Mouse (Mus musculus): ENCODE data around the gene Tbc1d10a.

Gene Tbc1d10a

GRCm38 (mm10) chr11:4237389-4237912 lies 50.9 kb downstream of the Tbc1d10a start:
- in situ Hi-C loops (cut with MboI, MseI): no loop called here

- in situ Hi-C loops (cut with MboI, MseI): no loop called here
Observed at GRCm38 (mm10) chr11:4238167-4238566, 51.6 kb downstream of the Tbc1d10a start.

GRCm38 (mm10) chr11:4239691-4240090 lies 53.1 kb downstream of the Tbc1d10a start:
- in situ Hi-C loops (cut with MboI, MseI): no loop called here

GRCm38 (mm10) chr11:4240151-4240550 lies 53.6 kb downstream of the Tbc1d10a start:
- in situ Hi-C loops (cut with MboI, MseI): no loop called here

GRCm38 (mm10) chr11:4241180-4241579 lies 54.6 kb downstream of the Tbc1d10a start:
- in situ Hi-C loops (cut with MboI, MseI): no loop called here

- in situ Hi-C loops (cut with MboI, MseI): no loop called here
Observed at GRCm38 (mm10) chr11:4246126-4246525, 59.5 kb downstream of the Tbc1d10a start.

GRCm38 (mm10) chr11:4246623-4247022 lies 60.0 kb downstream of the Tbc1d10a start:
- in situ Hi-C loops (cut with MboI, MseI): no loop called here

GRCm38 (mm10) chr11:4247201-4247959 lies 60.8 kb downstream of the Tbc1d10a start:
- in situ Hi-C loops (cut with MboI, MseI): no loop called here

GRCm38 (mm10) chr11:4249151-4249550 lies 62.6 kb downstream of the Tbc1d10a start:
- in situ Hi-C loops (cut with MboI, MseI): no loop called here

- in situ Hi-C loops (cut with MboI, MseI): no loop called here
Observed at GRCm38 (mm10) chr11:4250290-4250689, 63.7 kb downstream of the Tbc1d10a start.

GRCm38 (mm10) chr11:4251376-4251775 lies 64.8 kb downstream of the Tbc1d10a start:
- in situ Hi-C loops (cut with MboI, MseI): no loop called here

- in situ Hi-C loops (cut with MboI, MseI): no loop called here
Observed at GRCm38 (mm10) chr11:4252886-4253285, 66.3 kb downstream of the Tbc1d10a start.

GRCm38 (mm10) chr11:4256846-4257607 lies 70.4 kb downstream of the Tbc1d10a start, which contains the start of gene Lif:
Gene Lif, plus strand, starts transcription at chr11:4257557.
- in situ Hi-C loops (cut with MboI, MseI): loop anchor here (5.0 kb wide), 2 partner anchors 35 to 160 kb away; no protein-coding TSS in a partner anchor

- in situ Hi-C loops (cut with MboI, MseI): loop anchor here (5.0 kb wide), 2 partner anchors 35 to 160 kb away; no protein-coding TSS in a partner anchor
Observed at GRCm38 (mm10) chr11:4257756-4258155, 71.2 kb downstream of the Tbc1d10a start.

- in situ Hi-C loops (cut with MboI, MseI): loop anchor here (5.0 kb wide), 2 partner anchors 36 to 159 kb away; no protein-coding TSS in a partner anchor
Observed at GRCm38 (mm10) chr11:4258657-4259082, 72.1 kb downstream of the Tbc1d10a start.

- in situ Hi-C loops (cut with MboI, MseI): no loop called here
Observed at GRCm38 (mm10) chr11:4260463-4261187, 74.0 kb downstream of the Tbc1d10a start.

GRCm38 (mm10) chr11:4261188-4261494 lies 74.6 kb downstream of the Tbc1d10a start:
- in situ Hi-C loops (cut with MboI, MseI): no loop called here

- in situ Hi-C loops (cut with MboI, MseI): no loop called here
Observed at GRCm38 (mm10) chr11:4261969-4262368, 75.4 kb downstream of the Tbc1d10a start.

- in situ Hi-C loops (cut with MboI, MseI): no loop called here
Observed at GRCm38 (mm10) chr11:4262847-4263246, 76.3 kb downstream of the Tbc1d10a start.

- in situ Hi-C loops (cut with MboI, MseI): no loop called here
Observed at GRCm38 (mm10) chr11:4263296-4263695, 76.7 kb downstream of the Tbc1d10a start.

GRCm38 (mm10) chr11:4264066-4264465 lies 77.5 kb downstream of the Tbc1d10a start:
- in situ Hi-C loops (cut with MboI, MseI): no loop called here

Measured in T-helper 1 cell (primary cell).